Mouse (Mus musculus) cerebellum, adult 2 months (tissue): Measurements from ENCODE around the gene Rnf10. TPM values are rescaled to one million over a fixed set of nuclear protein-coding genes. Genes with fewer than 3 reads are reported as not detected.

Experiments
- DNase-seq, 2 experiments: peaks; one replicate each; pipeline ENCODE4 v3.0.0; 2021
- H3K27ac ChIP-seq: fragments of 200-500 bp; 2 replicates; pipeline ENCODE4 v1.5.1; 2012; ENCODE audit warnings: low read length, control low read depth, inconsistent platforms; ENCODE audit not compliant: insufficient read depth
- H3K27me3 ChIP-seq: fragments of 200-500 bp; 2 replicates; pipeline ENCODE4 v1.6.1; 2012; ENCODE audit warnings: inconsistent platforms, mild to moderate bottlenecking, low read length, moderate library complexity; ENCODE audit not compliant: control insufficient read depth, insufficient read depth
- H3K4me1 ChIP-seq: fragments of 200-500 bp; 2 replicates; pipeline ENCODE4 v1.6.1; 2011; ENCODE audit warnings: low read length; ENCODE audit not compliant: control insufficient read depth, insufficient read depth
- H3K4me3 ChIP-seq: fragments of 200-500 bp; replicated peaks from 2 replicates; pipeline ENCODE3; 2011; ENCODE audit warnings: mild to moderate bottlenecking, low read depth, low read length, control low read depth; ENCODE audit not compliant: insufficient read depth
- CTCF ChIP-seq: fragments of 200-500 bp; IDR thresholded peaks from 2 replicates; pipeline ENCODE4 v1.5.1; 2011; ENCODE audit warnings: low read depth, mild to moderate bottlenecking, control low read depth, low read length, moderate library complexity, borderline replicate concordance; ENCODE audit not compliant: insufficient read depth
- POLR2A ChIP-seq: fragments of 200-500 bp; IDR thresholded peaks from 2 replicates; pipeline ENCODE4 v1.6.1; 2011; ENCODE audit warnings: low read length, control low read depth, borderline replicate concordance; ENCODE audit not compliant: insufficient read depth
- WGBS: fragments of 180-500 bp; shearing (Covaris S2); methylation state at CpG from one replicate; pipeline ENCODE4 v1.1.7; 2018; 5-methylcytosine and 5-hydroxymethylcytosine counted together
- polyA plus RNA-seq: library from polyadenylated mRNA; depleted of rRNA; stranded (reverse); fragments of >200 nt; gene quantifications from 2 replicates; pipeline ENCODE4 v1.2.3, GENCODE M21; 2012

Gene Rnf10
- polyA plus RNA-seq, 1 experiment = 151 TPM

GRCm38 (mm10) chr5:115222485-115222884 is 50.2 kb downstream of the Rnf10 start:
- Histone ChIP-seq H3K4me1 (peaks cover 12% of the 10 kb centered on the region), H3K27me3 (no peaks in the 10 kb centered on the region), H3K4me3 (no peak overlapping the region), H3K27ac (no peak overlapping the region)
- WGBS = 72% methylated on average over 3 of the region's 3 CpGs
- DNase-seq = no peak
- TF ChIP-seq CTCF = peak; percentile 23; the same call in 1 of the 2 replicates
- no peak for TF ChIP-seq POLR2A

- 0 out of 2 replicates have a peak overlapping the region, but pooled peaks have one; percentile 8 for H3K27ac ChIP-seq
- H3K27me3 ChIP-seq = no peaks in the 10 kb centered on the region
- no peak overlapping the region for H3K4me3 ChIP-seq
- peaks cover 12% of the 10 kb centered on the region for H3K4me1 ChIP-seq
- 11% methylated on average over 13 of the region's 13 CpGs for WGBS
- TF ChIP-seq POLR2A = no peak
- TF ChIP-seq CTCF = no peak
- peak; percentile 71 to 76 for DNase-seq
Measured at GRCm38 (mm10) chr5:115220931-115221640, 51.6 kb downstream of the Rnf10 start.

GRCm38 (mm10) chr5:115217998-115218397 is 54.7 kb downstream of the Rnf10 start:
- Histone ChIP-seq H3K27ac (no peak overlapping the region), H3K4me1 (peaks cover 20% of the 10 kb centered on the region), H3K27me3 (no peaks in the 10 kb centered on the region), H3K4me3 (no peak overlapping the region)
- TF ChIP-seq POLR2A (no peak), CTCF (no peak)
- 94% methylated on average over 12 of the region's 12 CpGs for WGBS
- no peak for DNase-seq

GRCm38 (mm10) chr5:115215273-115216185 is 57.2 kb downstream of the Rnf10 start:
- TF ChIP-seq CTCF = no peak
- TF ChIP-seq POLR2A = no peak
- 17% methylated on average over 27 of the region's 27 CpGs for WGBS
- peaks cover 17% of the 10 kb centered on the region; the same call in 1 of the 2 replicates for H3K4me1 ChIP-seq
- H3K27me3 ChIP-seq = no peaks in the 10 kb centered on the region
- H3K27ac ChIP-seq = peak overlapping the region; percentile 93
- peak overlapping the region; percentile 83 for H3K4me3 ChIP-seq
- peak in 1 of 2 experiments; percentile 51 for DNase-seq

GRCm38 (mm10) chr5:115214864-115215263 is 57.8 kb downstream of the Rnf10 start:
- peak; percentile 79 to 84 for DNase-seq
- peak overlapping the region; percentile 83 for H3K4me3 ChIP-seq
- WGBS = under 1% methylated on average over 17 of the region's 17 CpGs
- H3K4me1 ChIP-seq = peaks cover 16% of the 10 kb centered on the region; the same call in 1 of the 2 replicates
- peak; percentile 72; the same call in 1 of the 2 replicates for TF ChIP-seq POLR2A
- TF ChIP-seq CTCF = no peak
- peak overlapping the region; percentile 93 for H3K27ac ChIP-seq
- H3K27me3 ChIP-seq = no peaks in the 10 kb centered on the region

GRCm38 (mm10) chr5:115212861-115213260 is 59.8 kb downstream of the Rnf10 start:
- TF ChIP-seq POLR2A (no peak), CTCF (no peak)
- no peak overlapping the region for H3K4me3 ChIP-seq
- H3K27ac ChIP-seq = no peak overlapping the region
- 86% methylated on average over 4 of the region's 4 CpGs for WGBS
- H3K27me3 ChIP-seq = no peaks in the 10 kb centered on the region
- DNase-seq = no peak
- H3K4me1 ChIP-seq = peaks cover 21% of the 10 kb centered on the region; the same call in 1 of the 2 replicates

GRCm38 (mm10) chr5:115212451-115212850 is 60.2 kb downstream of the Rnf10 start:
- Histone ChIP-seq H3K27me3 (no peaks in the 10 kb centered on the region), H3K4me3 (no peak overlapping the region), H3K4me1 (peaks cover 21% of the 10 kb centered on the region; the same call in 1 of the 2 replicates), H3K27ac (no peak overlapping the region; the same call in 1 of the 2 replicates)
- DNase-seq = no peak
- TF ChIP-seq CTCF (no peak), POLR2A (no peak)
- WGBS = 33% methylated on average over 9 of the region's 9 CpGs

GRCm38 (mm10) chr5:115210380-115210779 is 62.3 kb downstream of the Rnf10 start:
- Histone ChIP-seq H3K27ac (no peak overlapping the region), H3K27me3 (no peaks in the 10 kb centered on the region), H3K4me1 (peaks cover 19% of the 10 kb centered on the region; the same call in 1 of the 2 replicates), H3K4me3 (no peak overlapping the region)
- DNase-seq = peak in 1 of 2 experiments; percentile 63
- WGBS = 3% methylated on average over 1 of the region's 1 CpGs
- TF ChIP-seq CTCF (peak; percentile 61), POLR2A (no peak)
